Mouse (Mus musculus) MEL (cell line): ENCODE results near the gene Atxn3. TPM values are rescaled to one million over a fixed set of nuclear protein-coding genes. Genes with fewer than 3 reads are reported as not detected.
A peak's percentile ranks its signal among the peaks of the same experiment; 100 is the strongest.

Experiments
- DNase-seq: peaks from one replicate; pipeline ENCODE4 v3.0.0; 2011; ENCODE audit warnings: low read depth, low spot score
- H3K27ac ChIP-seq: 2 replicates; pipeline ENCODE4 v1.5.1; 2012; ENCODE audit warnings: low read depth, mild to moderate bottlenecking, control low read depth, low read length, moderate library complexity; ENCODE audit not compliant: control insufficient read depth
- H3K27me3 ChIP-seq, 2 experiments: fragments of 150-350 bp in 1 of 2; sonication (generic) in 1 of 2; 2 replicates each; pipeline ENCODE4 v1.6.1; 2012; ENCODE audit warnings: low read length in 2 of 2, mild to moderate bottlenecking in 2 of 2, improper control_type of control experiment in 1 of 2, moderate library complexity in 1 of 2; ENCODE audit not compliant: insufficient read depth in 2 of 2, control insufficient read depth in 1 of 2
- H3K36me3 ChIP-seq, 2 experiments: 2 replicates each; pipeline ENCODE4 v1.6.1; 2012 to 2014; ENCODE audit warnings: low read length in 2 of 2, improper control_type of control experiment in 1 of 2, inconsistent platforms in 1 of 2, mild to moderate bottlenecking in 1 of 2; ENCODE audit not compliant: insufficient read depth in 2 of 2, control insufficient read depth in 1 of 2
- H3K4me1 ChIP-seq, 2 experiments: fragments of 150-350 bp in 1 of 2; sonication (generic) in 1 of 2; 2 replicates each; pipeline ENCODE4 v1.6.1; 2012; ENCODE audit warnings: low read length in 2 of 2, improper control_type of control experiment in 1 of 2, mild to moderate bottlenecking in 1 of 2; ENCODE audit not compliant: insufficient read depth in 2 of 2, control insufficient read depth in 1 of 2
- H3K4me3 ChIP-seq, 2 experiments: fragments of 150-350 bp in 1 of 2; sonication (generic) in 1 of 2; 2 replicates each; pipeline ENCODE4 v1.5.1; 2012; ENCODE audit warnings: low read depth in 2 of 2, low read length in 2 of 2, mild to moderate bottlenecking in 2 of 2, moderate library complexity in 2 of 2, control low read depth in 1 of 2, improper control_type of control experiment in 1 of 2; ENCODE audit not compliant: control insufficient read depth in 1 of 2, insufficient read depth in 1 of 2
- H3K79me2 ChIP-seq: 2 replicates; pipeline ENCODE4 v1.6.1; 2012; ENCODE audit warnings: mild to moderate bottlenecking, low read length, moderate library complexity; ENCODE audit not compliant: control insufficient read depth, poor library complexity, insufficient read depth
- H3K9ac ChIP-seq: 2 replicates; pipeline ENCODE4 v1.6.1; 2012; ENCODE audit warnings: low read depth, mild to moderate bottlenecking, control low read depth, low read length, moderate library complexity; ENCODE audit not compliant: control insufficient read depth, poor library complexity, severe bottlenecking
- H3K9me3 ChIP-seq: fragments of 150-350 bp; sonication (generic); replicated peaks from 2 replicates; pipeline ENCODE4 v1.6.1; 2012; ENCODE audit warnings: mild to moderate bottlenecking, low read length, improper control_type of control experiment, moderate library complexity; ENCODE audit not compliant: insufficient read depth
- CHD1 ChIP-seq: IDR thresholded peaks from 2 replicates; pipeline ENCODE4 v1.6.1; 2012; ENCODE audit warnings: low read depth, mild to moderate bottlenecking, inconsistent platforms, low read length, improper control_type of control experiment
- CTCF ChIP-seq, 3 experiments: IDR thresholded peaks in 2 of 3; conservative IDR thresholded peaks in 1 of 3; 2 replicates each; pipeline ENCODE4 v1.5.1; 2011 to 2012; ENCODE audit warnings: low read length in 3 of 3, low read depth in 2 of 3, mild to moderate bottlenecking in 2 of 3, improper control_type of control experiment in 1 of 3, inconsistent platforms in 1 of 3, mixed read lengths in 1 of 3, moderate library complexity in 1 of 3; ENCODE audit not compliant: control insufficient read depth in 1 of 3, insufficient read depth in 1 of 3, poor library complexity in 1 of 3, severe bottlenecking in 1 of 3
- ELF1 ChIP-seq: IDR thresholded peaks from 2 replicates; pipeline ENCODE4 v1.6.1; 2014; ENCODE audit warnings: low read depth, mild to moderate bottlenecking, inconsistent platforms, low read length, improper control_type of control experiment, moderate library complexity
- EP300 ChIP-seq, 2 experiments: IDR thresholded peaks; 2 replicates each; pipeline ENCODE4 v1.6.1; 2011; ENCODE audit warnings: improper control_type of control experiment in 2 of 2, low read length in 2 of 2, low read depth in 1 of 2, mild to moderate bottlenecking in 1 of 2
- ETS1 ChIP-seq: IDR thresholded peaks from 2 replicates; pipeline ENCODE4 v1.6.1; 2012; ENCODE audit warnings: low read depth, mild to moderate bottlenecking, inconsistent platforms, low read length, improper control_type of control experiment, moderate library complexity
- GABPA ChIP-seq: IDR thresholded peaks from 2 replicates; pipeline ENCODE4 v1.6.1; 2012; ENCODE audit warnings: low read depth, mild to moderate bottlenecking, inconsistent platforms, low read length, improper control_type of control experiment, moderate library complexity
- GATA1 ChIP-seq: IDR thresholded peaks from 2 replicates; pipeline ENCODE4 v1.6.1; 2011; ENCODE audit warnings: low read depth, low read length, improper control_type of control experiment
- HCFC1 ChIP-seq: IDR thresholded peaks from 2 replicates; pipeline ENCODE4 v1.6.1; 2012; ENCODE audit warnings: low read depth, mild to moderate bottlenecking, inconsistent platforms, low read length, improper control_type of control experiment, moderate library complexity
- MAFK ChIP-seq: IDR thresholded peaks from 2 replicates; pipeline ENCODE4 v1.6.1; 2011; ENCODE audit warnings: low read depth, mild to moderate bottlenecking, low read length, improper control_type of control experiment, borderline replicate concordance
- MAX ChIP-seq: IDR thresholded peaks from 2 replicates; pipeline ENCODE4 v1.6.1; 2011; ENCODE audit warnings: low read length, improper control_type of control experiment
- MAZ ChIP-seq: IDR thresholded peaks from 2 replicates; pipeline ENCODE4 v1.6.1; 2012; ENCODE audit warnings: low read depth, mild to moderate bottlenecking, inconsistent platforms, low read length, improper control_type of control experiment
- MEF2A ChIP-seq: IDR thresholded peaks from 2 replicates; pipeline ENCODE4 v1.6.1; 2014; ENCODE audit warnings: low read depth, mild to moderate bottlenecking, inconsistent platforms, low read length, improper control_type of control experiment; ENCODE audit not compliant: poor library complexity, insufficient replicate concordance, severe bottlenecking; ENCODE audit errors: extremely low read depth
- MXI1 ChIP-seq: IDR thresholded peaks from 2 replicates; pipeline ENCODE4 v1.6.1; 2011; ENCODE audit warnings: mild to moderate bottlenecking, low read depth, low read length, improper control_type of control experiment
- MYB ChIP-seq: IDR thresholded peaks from 2 replicates; pipeline ENCODE4 v1.6.1; 2011; ENCODE audit warnings: mild to moderate bottlenecking, low read depth, low read length, improper control_type of control experiment
- MYC ChIP-seq: IDR thresholded peaks from 2 replicates; pipeline ENCODE4 v1.6.1; 2011; ENCODE audit warnings: low read depth, mild to moderate bottlenecking, low read length, improper control_type of control experiment, moderate library complexity
- NELFE ChIP-seq: IDR thresholded peaks from 2 replicates; pipeline ENCODE4 v1.6.1; 2011; ENCODE audit warnings: low read depth, low read length, improper control_type of control experiment
- NRF1 ChIP-seq: IDR thresholded peaks from 2 replicates; pipeline ENCODE4 v1.6.1; 2014; ENCODE audit warnings: low read depth, mild to moderate bottlenecking, inconsistent platforms, low read length, improper control_type of control experiment, moderate library complexity; ENCODE audit not compliant: poor library complexity, insufficient read depth, severe bottlenecking
- POLR2A ChIP-seq, 2 experiments: IDR thresholded peaks; 2 replicates each; pipeline ENCODE4 v1.6.1; 2011 to 2012; ENCODE audit warnings: low read length in 2 of 2, mild to moderate bottlenecking in 2 of 2, control low read depth in 1 of 2, improper control_type of control experiment in 1 of 2, low read depth in 1 of 2, moderate library complexity in 1 of 2; ENCODE audit not compliant: control insufficient read depth in 1 of 2, insufficient read depth in 1 of 2, poor library complexity in 1 of 2
- RCOR1 ChIP-seq: IDR thresholded peaks from 2 replicates; pipeline ENCODE4 v1.6.1; 2012; ENCODE audit warnings: low read depth, mild to moderate bottlenecking, inconsistent platforms, low read length, improper control_type of control experiment
- SIN3A ChIP-seq: IDR thresholded peaks from 2 replicates; pipeline ENCODE4 v1.6.1; 2012; ENCODE audit warnings: low read length, improper control_type of control experiment, inconsistent platforms
- SMC3 ChIP-seq: IDR thresholded peaks from 2 replicates; pipeline ENCODE4 v1.6.1; 2011; ENCODE audit warnings: low read depth, low read length, improper control_type of control experiment
- TCF12 ChIP-seq: IDR thresholded peaks from 2 replicates; pipeline ENCODE4 v1.6.1; 2014; ENCODE audit warnings: low read depth, mild to moderate bottlenecking, inconsistent platforms, low read length, improper control_type of control experiment, moderate library complexity
- UBTF ChIP-seq: IDR thresholded peaks from 2 replicates; pipeline ENCODE4 v1.6.1; 2012; ENCODE audit warnings: low read depth, mild to moderate bottlenecking, inconsistent platforms, low read length, improper control_type of control experiment, moderate library complexity, borderline replicate concordance; ENCODE audit not compliant: insufficient read depth
- USF1 ChIP-seq: IDR thresholded peaks from 2 replicates; pipeline ENCODE4 v1.6.1; 2014; ENCODE audit warnings: low read depth, mild to moderate bottlenecking, inconsistent platforms, low read length, improper control_type of control experiment, moderate library complexity
- ZKSCAN1 ChIP-seq: IDR thresholded peaks from 2 replicates; pipeline ENCODE4 v1.6.1; 2012; ENCODE audit warnings: low read depth, mild to moderate bottlenecking, inconsistent platforms, low read length, improper control_type of control experiment, moderate library complexity
- ZNF384 ChIP-seq: IDR thresholded peaks from 2 replicates; pipeline ENCODE4 v1.6.1; 2012; ENCODE audit warnings: low read depth, mild to moderate bottlenecking, inconsistent platforms, low read length, improper control_type of control experiment
- polyA plus RNA-seq, 2 experiments: library from polyadenylated mRNA; stranded (reverse) in 1 of 2; unstranded in 1 of 2; fragments of >175 nt in 1 of 2; fragments of >200 nt in 1 of 2; gene quantifications; 2 replicates each; pipeline versions ENCODE4 v1.2.1 to v1.2.4; 2012; ENCODE audit warnings: low replicate concordance in 2 of 2, low read depth in 1 of 2; ENCODE audit not compliant: insufficient read length in 2 of 2, insufficient read depth in 1 of 2, missing spikeins in 1 of 2
- total RNA-seq: library from RNA; depleted of rRNA; stranded (reverse); fragments of 300-350 nt; gene quantifications from 2 replicates; pipeline ENCODE4 v1.2.3, GENCODE M21; 2012

The Atxn3 gene
- total and polyA plus RNA-seq, 3 experiments = 21.8 to 400 (median 27.8) TPM

DNA sequence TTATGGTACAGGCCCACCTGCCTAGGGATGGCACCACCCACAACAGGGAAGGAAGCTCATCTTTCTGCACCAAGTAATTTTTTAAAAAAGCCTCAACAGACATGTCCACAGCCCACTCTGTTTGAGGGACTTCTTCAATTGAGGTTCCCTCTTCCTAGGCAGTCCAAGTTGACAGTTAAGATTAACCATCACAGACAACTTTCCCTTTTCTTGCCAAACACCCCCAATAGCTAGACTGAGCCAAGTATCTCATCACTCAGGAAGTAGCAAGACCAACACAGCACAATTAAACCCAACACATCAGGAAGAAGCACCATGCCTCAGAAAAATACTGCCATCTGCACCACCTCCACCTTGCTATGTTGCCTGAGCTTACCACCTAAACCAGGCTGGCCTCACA lies 40.9 kb downstream of the Atxn3 start:
- Histone ChIP-seq H3K4me3 (no peak overlapping the region), H3K9me3 (no peaks in the 10 kb centered on the region), H3K27ac (peak overlapping the region; percentile 96), H3K36me3 (peaks cover 2 to 36% of the 10 kb centered on the region in 2 experiments), H3K27me3 (no peaks in the 10 kb centered on the region), H3K79me2 (peaks cover 11% of the 10 kb centered on the region), H3K4me1 (peaks cover 11 to 25% of the 10 kb centered on the region in 2 experiments), H3K9ac (peak overlapping the region; percentile 41; the same call in 1 of the 2 replicates)
- TF ChIP-seq CTCF (IDR thresholded peaks at IDR 0.05 in 2 of 3, conservative IDR thresholded peaks at IDR 0.05 in 1 of 3; ENCODE audit: control insufficient read depth in 1 of 3, insufficient read depth in 1 of 3, low read depth in 2 of 3, low read length in 3 of 3, poor library complexity in 1 of 3, severe bottlenecking in 1 of 3) = no peak
- TF ChIP-seq MYC = 0 out of 2 replicates have a peak, but pooled peaks have one; percentile 26
- no peak for TF ChIP-seq GATA1
- TF ChIP-seq CHD1 = no peak
- peak; percentile 76 for TF ChIP-seq SIN3A
- no peak for TF ChIP-seq MAZ
- TF ChIP-seq ELF1 = peak; percentile 70
- peak; percentile 56; the same call in 1 of the 2 replicates for TF ChIP-seq ZNF384
- no peak for TF ChIP-seq ZKSCAN1
- peak; percentile 37 for TF ChIP-seq MAX
- TF ChIP-seq MXI1 = peak; percentile 79
- TF ChIP-seq MYB = peak; percentile 86
- TF ChIP-seq NRF1 = no peak
- peak; percentile 59 for TF ChIP-seq HCFC1
- peak; percentile 53; the same call in 1 of the 2 replicates for TF ChIP-seq TCF12
- peak; percentile 52; the same call in 1 of the 2 replicates for TF ChIP-seq ETS1
- no peak for TF ChIP-seq UBTF
- TF ChIP-seq SMC3 = no peak
- no peak for TF ChIP-seq USF1
- TF ChIP-seq POLR2A (IDR thresholded peaks at IDR 0.05; ENCODE audit: control insufficient read depth in 1 of 2, insufficient read depth in 1 of 2, low read depth in 1 of 2, low read length in 2 of 2, poor library complexity in 1 of 2) = peak in 1 of 2 experiments; percentile 37; a peak in 1 of 4 replicates
- TF ChIP-seq RCOR1 = no peak
- TF ChIP-seq NELFE = peak; percentile 50; the same call in 1 of the 2 replicates
- TF ChIP-seq EP300 (IDR thresholded peaks at IDR 0.05; ENCODE audit: low read depth in 1 of 2, low read length in 2 of 2) = peak; percentile 64 to 72
- TF ChIP-seq MAFK = no peak
- TF ChIP-seq MEF2A = no peak
- TF ChIP-seq GABPA = no peak
- DNase-seq = peak; percentile 88
